Mouse (Mus musculus): ENCODE data around the gene Zbtb48. TPM values are rescaled to one million over a fixed set of nuclear protein-coding genes. Genes with fewer than 3 reads are reported as not detected.

The Zbtb48 gene
- polyA plus RNA-seq, 1 experiment from 2014 or later: 7.6 TPM

- no peaks in the 10 kb centered on the region for H3K27me3 ChIP-seq (replicated peaks; ENCODE audit: control insufficient read depth, insufficient read depth, low read length)
- no peak overlapping the region for H3K4me2 ChIP-seq (replicated peaks; ENCODE audit: low read depth)
- H3K4me1 ChIP-seq (replicated peaks; ENCODE audit: control insufficient read depth, insufficient read depth, low read length): peaks cover 5% of the 10 kb centered on the region
- ATAC-seq: no peak
- no peak for TF ChIP-seq CTCF (IDR thresholded peaks at IDR 0.05; ENCODE audit: low read depth)
- no peak overlapping the region; the same call in 1 of the 2 replicates for H3K9ac ChIP-seq (ENCODE audit: low read depth, low read length)
- 93% methylated on average over 11 of the region's 11 CpGs for WGBS
- no peak overlapping the region for H3K4me3 ChIP-seq (ENCODE audit: low read depth, low read length)
- no peaks in the 10 kb centered on the region for H3K9me3 ChIP-seq (ENCODE audit: control insufficient read depth)
- H3K27ac ChIP-seq (ENCODE audit: low read depth, low read length): no peak overlapping the region
- peaks cover 41% of the 10 kb centered on the region for H3K36me3 ChIP-seq (ENCODE audit: control insufficient read depth, insufficient read depth)
Measured at GRCm38 (mm10) chr4:152024525-152024924, 2.9 kb downstream of the Zbtb48 start.

GRCm38 (mm10) chr4:152022506-152022905 is 5.0 kb downstream of the Zbtb48 start:
- 87% methylated on average over 8 of the region's 8 CpGs for WGBS
- peaks cover 49% of the 10 kb centered on the region for H3K36me3 ChIP-seq (ENCODE audit: control insufficient read depth, insufficient read depth)
- no peaks in the 10 kb centered on the region for H3K9me3 ChIP-seq (ENCODE audit: control insufficient read depth)
- no peak overlapping the region for H3K4me3 ChIP-seq (ENCODE audit: low read depth, low read length)
- no peaks in the 10 kb centered on the region for H3K27me3 ChIP-seq (replicated peaks; ENCODE audit: control insufficient read depth, insufficient read depth, low read length)
- TF ChIP-seq CTCF (IDR thresholded peaks at IDR 0.05; ENCODE audit: low read depth): no peak
- H3K27ac ChIP-seq (ENCODE audit: low read depth, low read length): no peak overlapping the region
- H3K9ac ChIP-seq (ENCODE audit: low read depth, low read length): no peak overlapping the region
- ATAC-seq: no peak
- peaks cover 5% of the 10 kb centered on the region for H3K4me1 ChIP-seq (replicated peaks; ENCODE audit: control insufficient read depth, insufficient read depth, low read length)
- no peak overlapping the region for H3K4me2 ChIP-seq (replicated peaks; ENCODE audit: low read depth)

DNA sequence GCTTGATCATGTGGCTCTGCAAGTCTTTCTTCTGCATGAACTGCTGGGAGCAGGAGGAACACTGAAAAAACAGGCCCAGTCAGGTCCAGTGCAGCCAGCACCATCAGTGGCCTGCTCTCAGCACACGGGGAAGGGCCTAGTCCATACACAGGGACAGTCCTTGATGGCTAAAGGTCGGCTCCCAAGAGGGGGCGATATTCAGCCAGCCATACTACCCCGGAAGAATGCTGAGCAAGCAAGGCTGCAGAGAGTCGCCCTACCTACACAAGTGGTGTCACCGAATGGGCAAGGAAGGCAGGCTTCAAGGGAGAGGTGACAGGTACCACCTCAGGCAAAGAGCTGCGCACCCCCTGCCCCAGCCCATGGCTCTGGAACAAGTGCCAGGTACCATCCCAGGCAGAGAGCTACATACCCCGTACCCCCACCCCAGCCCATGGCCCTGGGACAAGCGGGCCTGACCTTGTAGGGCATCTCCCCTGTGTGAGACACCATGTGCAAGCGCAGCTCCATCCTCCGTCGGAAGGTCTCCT is 5.8 kb downstream of the Zbtb48 start:
- H3K9me3 ChIP-seq (ENCODE audit: control insufficient read depth): no peaks in the 10 kb centered on the region
- no peak overlapping the region for H3K9ac ChIP-seq (ENCODE audit: low read depth, low read length)
- 75% methylated on average over 12 of the region's 12 CpGs for WGBS
- no peak overlapping the region for H3K4me2 ChIP-seq (replicated peaks; ENCODE audit: low read depth)
- H3K36me3 ChIP-seq (ENCODE audit: control insufficient read depth, insufficient read depth): peaks cover 49% of the 10 kb centered on the region
- no peak for ATAC-seq
- no peak overlapping the region for H3K4me3 ChIP-seq (ENCODE audit: low read depth, low read length)
- H3K27me3 ChIP-seq (replicated peaks; ENCODE audit: control insufficient read depth, insufficient read depth, low read length): no peaks in the 10 kb centered on the region
- no peak overlapping the region for H3K27ac ChIP-seq (ENCODE audit: low read depth, low read length)
- H3K4me1 ChIP-seq (replicated peaks; ENCODE audit: control insufficient read depth, insufficient read depth, low read length): peaks cover 5% of the 10 kb centered on the region
- TF ChIP-seq CTCF (IDR thresholded peaks at IDR 0.05; ENCODE audit: low read depth): peak; percentile 31; the same call in 1 of the 2 replicates

- 92% methylated on average over 21 of the region's 21 CpGs for WGBS
- H3K9ac ChIP-seq (ENCODE audit: low read depth, low read length): no peak overlapping the region
- ATAC-seq: no peak
- peaks cover 51% of the 10 kb centered on the region for H3K36me3 ChIP-seq (ENCODE audit: control insufficient read depth, insufficient read depth)
- no peaks in the 10 kb centered on the region for H3K9me3 ChIP-seq (ENCODE audit: control insufficient read depth)
- H3K4me3 ChIP-seq (ENCODE audit: low read depth, low read length): no peak overlapping the region
- H3K4me2 ChIP-seq (replicated peaks; ENCODE audit: low read depth): no peak overlapping the region
- no peaks in the 10 kb centered on the region for H3K4me1 ChIP-seq (replicated peaks; ENCODE audit: control insufficient read depth, insufficient read depth, low read length)
- no peak for TF ChIP-seq CTCF (IDR thresholded peaks at IDR 0.05; ENCODE audit: low read depth)
- no peaks in the 10 kb centered on the region for H3K27me3 ChIP-seq (replicated peaks; ENCODE audit: control insufficient read depth, insufficient read depth, low read length)
- H3K27ac ChIP-seq (ENCODE audit: low read depth, low read length): no peak overlapping the region
Measured at GRCm38 (mm10) chr4:152020024-152020423, 7.4 kb downstream of the Zbtb48 start.

- no peak for TF ChIP-seq CTCF (IDR thresholded peaks at IDR 0.05; ENCODE audit: low read depth)
- H3K9ac ChIP-seq (ENCODE audit: low read depth, low read length): no peak overlapping the region
- H3K4me1 ChIP-seq (replicated peaks; ENCODE audit: control insufficient read depth, insufficient read depth, low read length): no peaks in the 10 kb centered on the region
- no peak for ATAC-seq
- 89% methylated on average over 6 of the region's 6 CpGs for WGBS
- no peak overlapping the region for H3K4me3 ChIP-seq (ENCODE audit: low read depth, low read length)
- no peaks in the 10 kb centered on the region for H3K27me3 ChIP-seq (replicated peaks; ENCODE audit: control insufficient read depth, insufficient read depth, low read length)
- no peaks in the 10 kb centered on the region for H3K9me3 ChIP-seq (ENCODE audit: control insufficient read depth)
- H3K4me2 ChIP-seq (replicated peaks; ENCODE audit: low read depth): no peak overlapping the region
- peaks cover 50% of the 10 kb centered on the region for H3K36me3 ChIP-seq (ENCODE audit: control insufficient read depth, insufficient read depth)
- H3K27ac ChIP-seq (ENCODE audit: low read depth, low read length): no peak overlapping the region
Measured at GRCm38 (mm10) chr4:152019073-152019472, 8.4 kb downstream of the Zbtb48 start.

DNA sequence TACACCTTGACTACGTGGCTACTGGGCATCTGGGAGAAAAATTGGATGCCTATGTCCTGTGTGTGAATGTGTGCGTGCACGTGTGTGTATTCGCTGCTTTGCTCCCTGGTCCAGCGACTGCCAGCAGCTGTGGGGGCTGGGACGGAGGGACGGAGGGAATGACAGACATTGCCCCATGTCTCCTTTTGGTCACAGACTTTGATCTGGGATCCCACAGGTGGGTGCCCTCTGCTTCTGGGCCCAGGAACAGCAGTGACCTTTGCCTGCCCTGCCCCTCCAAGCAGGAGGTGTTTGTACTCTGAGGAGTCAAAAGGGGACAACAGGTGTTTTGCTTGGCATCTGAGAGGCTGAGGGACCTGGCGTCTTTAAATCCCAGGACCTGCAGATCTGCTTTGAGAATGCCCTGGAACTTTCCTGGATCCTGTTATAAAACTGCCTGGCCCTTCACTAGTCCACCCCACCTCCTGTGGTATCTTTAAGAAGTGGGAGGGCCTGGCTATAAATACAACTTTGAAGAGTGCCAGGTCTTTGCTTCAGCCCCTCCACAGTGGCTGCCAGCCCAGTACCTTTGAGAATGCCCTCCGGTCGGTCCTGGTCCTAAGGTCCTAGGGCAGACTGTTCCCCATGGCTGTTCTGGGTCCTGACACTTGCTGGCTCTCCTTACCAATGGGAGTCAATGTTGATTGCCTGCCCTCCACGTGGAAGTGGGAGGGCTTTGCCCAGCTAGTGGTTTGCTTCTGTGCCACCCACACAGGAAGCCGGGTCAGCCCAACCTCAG is 14.2 kb downstream of the Zbtb48 start:
- H3K27ac ChIP-seq (ENCODE audit: low read depth, low read length): no peak overlapping the region
- H3K4me3 ChIP-seq (ENCODE audit: low read depth, low read length): no peak overlapping the region
- no peaks in the 10 kb centered on the region for H3K9me3 ChIP-seq (ENCODE audit: control insufficient read depth)
- no peaks in the 10 kb centered on the region for H3K27me3 ChIP-seq (replicated peaks; ENCODE audit: control insufficient read depth, insufficient read depth, low read length)
- H3K4me2 ChIP-seq (replicated peaks; ENCODE audit: low read depth): no peak overlapping the region
- H3K9ac ChIP-seq (ENCODE audit: low read depth, low read length): no peak overlapping the region
- 81% methylated on average over 12 of the region's 12 CpGs for WGBS
- no peak for ATAC-seq
- peaks cover 15% of the 10 kb centered on the region for H3K36me3 ChIP-seq (ENCODE audit: control insufficient read depth, insufficient read depth)
- peaks cover 8% of the 10 kb centered on the region; the same call in 1 of the 2 replicates for H3K4me1 ChIP-seq (replicated peaks; ENCODE audit: control insufficient read depth, insufficient read depth, low read length)
- no peak for TF ChIP-seq CTCF (IDR thresholded peaks at IDR 0.05; ENCODE audit: low read depth)

Measured in intestine, postnatal 0 days (tissue).